Mouse (Mus musculus): Measurements from ENCODE around the gene 2310034C09Rik. TPM values are rescaled to one million over a fixed set of nuclear protein-coding genes. Genes with fewer than 3 reads are reported as not detected.

2310034C09Rik gene
- polyA plus RNA-seq, 1 experiment: not detected

DNA sequence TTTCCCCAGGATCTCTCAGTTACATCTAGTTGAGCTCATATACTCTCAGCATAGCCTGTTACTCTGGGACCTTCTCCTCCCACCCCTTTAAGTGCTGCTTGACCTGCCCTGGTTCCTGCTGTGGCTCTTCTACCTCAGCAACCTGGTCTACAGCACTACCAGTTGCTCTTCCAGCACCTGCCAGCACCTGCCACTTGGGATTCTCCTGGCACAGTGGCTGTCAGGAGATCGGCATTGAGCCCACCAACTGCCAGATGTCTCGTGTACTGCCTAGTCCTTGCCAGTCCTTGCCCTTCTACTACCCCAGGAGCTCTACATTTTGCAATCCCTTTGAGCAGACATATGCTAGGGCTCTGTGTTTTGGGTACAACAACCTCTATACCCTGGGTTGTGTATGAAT, 28.1 kb downstream of the 2310034C09Rik start:
- Histone ChIP-seq H3K79me2 (ENCODE audit: control insufficient read depth, insufficient read depth) (no peaks in the 10 kb centered on the region), H3K4me3 (ENCODE audit: insufficient read depth, poor library complexity, severe bottlenecking) (no peak overlapping the region), H3K36me3 (ENCODE audit: control insufficient read depth, insufficient read depth) (no peaks in the 10 kb centered on the region), H3K79me3 (ENCODE audit: low read depth) (no peaks in the 10 kb centered on the region), H3K27me3 (ENCODE audit: control insufficient read depth, insufficient read depth, insufficient read length) (no peaks in the 10 kb centered on the region), H3ac (ENCODE audit: control insufficient read depth, insufficient read length, low read depth) (no peak overlapping the region)
- TF ChIP-seq CEBPB (IDR thresholded peaks at IDR 0.05; ENCODE audit: low read depth): no peak
- no peak for TF ChIP-seq USF1 (IDR thresholded peaks at IDR 0.05; ENCODE audit: low read depth)
- no peak for TF ChIP-seq CTCF (IDR thresholded peaks at IDR 0.05; ENCODE audit: control insufficient read depth, insufficient read depth, insufficient read length)
- TF ChIP-seq FOSL1 (IDR thresholded peaks at IDR 0.05; ENCODE audit: insufficient read depth, low read length, poor library complexity, severe bottlenecking): no peak
- no peak for TF ChIP-seq MAX (IDR thresholded peaks at IDR 0.05)
- TF ChIP-seq MYOD1 (IDR thresholded peaks at IDR 0.05; ENCODE audit: control insufficient read depth, insufficient read length, low read depth): no peak
- no peak for TF ChIP-seq MYOG (IDR thresholded peaks at IDR 0.05; ENCODE audit: control insufficient read depth, extremely low read depth, insufficient read length)

Other genes starting within 250 kb of the 2310034C09Rik start
- gene Cldn8, start 195.7 kb upstream of the 2310034C09Rik start, polyA plus RNA-seq (2012; fragmentation: generic; extraction: Trizol): not detected
- not detected for gene Krtap24-1, start 146.6 kb upstream of the 2310034C09Rik start, polyA plus RNA-seq (2012; fragmentation: generic; extraction: Trizol)
- not detected for gene 2310079G19Rik, start 131.2 kb upstream of the 2310034C09Rik start, polyA plus RNA-seq (2012; fragmentation: generic; extraction: Trizol)
- not detected for gene Krtap26-1, start 111.1 kb upstream of the 2310034C09Rik start, polyA plus RNA-seq (2012; fragmentation: generic; extraction: Trizol)
- not detected for gene Krtap27-1, start 87.2 kb upstream of the 2310034C09Rik start, polyA plus RNA-seq (2012; fragmentation: generic; extraction: Trizol)
- gene 2310061N02Rik, start 50.9 kb upstream of the 2310034C09Rik start, polyA plus RNA-seq (2012; fragmentation: generic; extraction: Trizol): not detected
- not detected for gene Krtap13-1, start 30.0 kb upstream of the 2310034C09Rik start, polyA plus RNA-seq (2012; fragmentation: generic; extraction: Trizol)
- not detected for gene Krtap13, start 7.2 kb upstream of the 2310034C09Rik start, polyA plus RNA-seq (2012; fragmentation: generic; extraction: Trizol)
- gene 2310057N15Rik, start 15.4 kb downstream of the 2310034C09Rik start, polyA plus RNA-seq (2012; fragmentation: generic; extraction: Trizol): not detected
- gene Gm5965, start 19.0 kb downstream of the 2310034C09Rik start, polyA plus RNA-seq (2012; fragmentation: generic; extraction: Trizol): not detected
- gene Gm20741, start 53.4 kb downstream of the 2310034C09Rik start, polyA plus RNA-seq (2012; fragmentation: generic; extraction: Trizol): not detected
- gene Krtap15, start 61.4 kb downstream of the 2310034C09Rik start, polyA plus RNA-seq (2012; fragmentation: generic; extraction: Trizol): not detected
- gene Krtap14, start 67.3 kb downstream of the 2310034C09Rik start, polyA plus RNA-seq (2012; fragmentation: generic; extraction: Trizol): not detected
- not detected for gene Krtap19-1, start 110.6 kb downstream of the 2310034C09Rik start, polyA plus RNA-seq (2012; fragmentation: generic; extraction: Trizol)
- not detected for gene Krtap19-2, start 115.4 kb downstream of the 2310034C09Rik start, polyA plus RNA-seq (2012; fragmentation: generic; extraction: Trizol)
- not detected for gene Krtap19-3, start 119.2 kb downstream of the 2310034C09Rik start, polyA plus RNA-seq (2012; fragmentation: generic; extraction: Trizol)
- not detected for gene Krtap19-4, start 126.2 kb downstream of the 2310034C09Rik start, polyA plus RNA-seq (2012; fragmentation: generic; extraction: Trizol)
- gene Krtap19-5, start 137.6 kb downstream of the 2310034C09Rik start, polyA plus RNA-seq (2012; fragmentation: generic; extraction: Trizol): not detected
- not detected for gene Krtap19-9b, start 173.4 kb downstream of the 2310034C09Rik start, polyA plus RNA-seq (2012; fragmentation: generic; extraction: Trizol)
- gene Krtap16-3, start 204.0 kb downstream of the 2310034C09Rik start, polyA plus RNA-seq (2012; fragmentation: generic; extraction: Trizol): not detected